Mouse (Mus musculus) forebrain, embryonic 12.5 days (tissue): ENCODE measurements around the gene Gga3. TPM values are rescaled to one million over a fixed set of nuclear protein-coding genes. Genes with fewer than 3 reads are reported as not detected.

ENCODE experiments used
- ATAC-seq: fragments of 200-750 bp; cut with Nextera tagmentation; 2 replicates; pipeline ENCODE4 v1.8.0; 2017; ENCODE audit warnings: moderate TSS enrichment; ENCODE audit not compliant: low FRiP score
- H3K27ac ChIP-seq: fragments of 300-500 bp; sonication (generic); 2 replicates; pipeline ENCODE4 v1.5.1; 2016; ENCODE audit warnings: mild to moderate bottlenecking
- H3K27me3 ChIP-seq: fragments of 300-500 bp; sonication (generic); 2 replicates; pipeline ENCODE4 v1.6.1; 2016; ENCODE audit warnings: mild to moderate bottlenecking
- H3K36me3 ChIP-seq: fragments of 300-500 bp; sonication (generic); replicated peaks from 2 replicates; pipeline ENCODE4 v1.6.1; 2016; ENCODE audit warnings: mild to moderate bottlenecking
- H3K4me1 ChIP-seq: fragments of 300-500 bp; sonication (generic); 2 replicates; pipeline ENCODE4 v1.6.1; 2016
- H3K4me2 ChIP-seq: fragments of 300-500 bp; sonication (generic); 2 replicates; pipeline ENCODE4 v1.6.1; 2016; ENCODE audit warnings: mild to moderate bottlenecking, moderate library complexity
- H3K4me3 ChIP-seq: fragments of 300-500 bp; sonication (generic); replicated peaks from 2 replicates; pipeline ENCODE4 v1.5.1; 2016; ENCODE audit warnings: mild to moderate bottlenecking
- H3K9ac ChIP-seq: fragments of 300-500 bp; sonication (generic); 2 replicates; pipeline ENCODE4 v1.6.1; 2016; ENCODE audit warnings: mild to moderate bottlenecking
- H3K9me3 ChIP-seq: fragments of 300-500 bp; sonication (generic); 2 replicates; pipeline ENCODE4 v1.6.1; 2016
- WGBS: fragments of 180-500 bp; shearing (Covaris S2); methylation state at CpG from one replicate; pipeline ENCODE4 v1.1.7; 2016; 5-methylcytosine and 5-hydroxymethylcytosine counted together
- polyA plus RNA-seq: library from polyadenylated mRNA; unstranded; fragments of >200 nt; fragmentation: Nextera tagmentation; extraction: Ambion mirVana; gene quantifications from 2 replicates; pipeline ENCODE4 v1.2.1, GENCODE M21; 2016

Gene Gga3
- polyA plus RNA-seq, 1 experiment from 2014 or later = 32.3 TPM

- H3K4me1 ChIP-seq = no peaks in the 10 kb centered on the region
- H3K4me3 ChIP-seq = no peak overlapping the region
- H3K36me3 ChIP-seq = peaks cover 97% of the 10 kb centered on the region
- 85% methylated on average over 10 of the region's 10 CpGs for WGBS
- H3K27ac ChIP-seq = no peak overlapping the region
- H3K4me2 ChIP-seq = no peak overlapping the region
- ATAC-seq = no peak
- no peaks in the 10 kb centered on the region for H3K9me3 ChIP-seq
- no peaks in the 10 kb centered on the region for H3K27me3 ChIP-seq
- no peak overlapping the region for H3K9ac ChIP-seq
Measured at GRCm38 (mm10) chr11:115582913-115583606, 20.8 kb downstream of the Gga3 start.

GRCm38 (mm10) chr11:115579080-115579479, 24.8 kb downstream of the Gga3 start:
- Histone ChIP-seq H3K4me3 (no peak overlapping the region), H3K27me3 (no peaks in the 10 kb centered on the region), H3K27ac (no peak overlapping the region), H3K36me3 (peaks cover 75% of the 10 kb centered on the region), H3K4me1 (no peaks in the 10 kb centered on the region), H3K4me2 (no peak overlapping the region), H3K9ac (no peak overlapping the region), H3K9me3 (no peaks in the 10 kb centered on the region)
- ATAC-seq = no peak

- Histone ChIP-seq H3K27ac (no peak overlapping the region), H3K9ac (peak overlapping the region; percentile 70), H3K36me3 (peaks cover 43% of the 10 kb centered on the region), H3K4me1 (peaks cover 13% of the 10 kb centered on the region), H3K27me3 (no peaks in the 10 kb centered on the region), H3K4me2 (peak overlapping the region; percentile 66), H3K4me3 (peak overlapping the region; percentile 79), H3K9me3 (no peaks in the 10 kb centered on the region)
- 20% methylated on average over 7 of the region's 7 CpGs for WGBS
- ATAC-seq = no peak
Measured at GRCm38 (mm10) chr11:115564961-115565360, 38.9 kb downstream of the Gga3 start.

GRCm38 (mm10) chr11:115564064-115564809, 39.6 kb downstream of the Gga3 start, which contains the start of gene Nup85:
TSS of gene Nup85 (plus strand) at chr11:115564434.
- peak; percentile 94 for ATAC-seq
- H3K9me3 ChIP-seq = no peaks in the 10 kb centered on the region
- peak within 1 kb of the TSS; percentile 80 for H3K27ac ChIP-seq
- H3K9ac ChIP-seq = peak within 1 kb of the TSS; percentile 70
- WGBS = under 1% methylated on average over 42 of the region's 42 CpGs
- peaks cover 13% of the 10 kb centered on the region for H3K4me1 ChIP-seq
- peaks cover 36% of the 10 kb centered on the region for H3K36me3 ChIP-seq
- peak within 1 kb of the TSS; percentile 79 for H3K4me3 ChIP-seq
- peak within 1 kb of the TSS; percentile 66 for H3K4me2 ChIP-seq
- H3K27me3 ChIP-seq = no peaks in the 10 kb centered on the region

- Histone ChIP-seq H3K9ac (peak overlapping the region; percentile 70; the same call in 1 of the 2 replicates), H3K4me1 (peaks cover 13% of the 10 kb centered on the region), H3K9me3 (no peaks in the 10 kb centered on the region), H3K27ac (no peak overlapping the region), H3K36me3 (peaks cover 27% of the 10 kb centered on the region), H3K27me3 (no peaks in the 10 kb centered on the region), H3K4me2 (peak overlapping the region; percentile 66), H3K4me3 (peak overlapping the region; percentile 79)
- 47% methylated on average over 4 of the region's 4 CpGs for WGBS
- ATAC-seq = peak; percentile 47; the same call in 1 of the 2 replicates
Measured at GRCm38 (mm10) chr11:115563406-115563805, 40.4 kb downstream of the Gga3 start.

GRCm38 (mm10) chr11:115555717-115556116, 48.1 kb downstream of the Gga3 start:
- Histone ChIP-seq H3K27me3 (no peaks in the 10 kb centered on the region), H3K4me2 (no peak overlapping the region), H3K4me1 (no peaks in the 10 kb centered on the region), H3K9ac (no peak overlapping the region), H3K27ac (no peak overlapping the region), H3K9me3 (no peaks in the 10 kb centered on the region), H3K4me3 (no peak overlapping the region), H3K36me3 (no peaks in the 10 kb centered on the region)
- WGBS = 84% methylated on average over 17 of the region's 17 CpGs
- ATAC-seq = no peak

GRCm38 (mm10) chr11:115552783-115553182, 51.1 kb downstream of the Gga3 start:
- 61% methylated on average over 4 of the region's 4 CpGs for WGBS
- H3K4me3 ChIP-seq = no peak overlapping the region
- no peak for ATAC-seq
- H3K9me3 ChIP-seq = no peaks in the 10 kb centered on the region
- no peak overlapping the region for H3K27ac ChIP-seq
- no peak overlapping the region for H3K9ac ChIP-seq
- H3K4me1 ChIP-seq = no peaks in the 10 kb centered on the region
- H3K36me3 ChIP-seq = no peaks in the 10 kb centered on the region
- H3K27me3 ChIP-seq = no peaks in the 10 kb centered on the region
- H3K4me2 ChIP-seq = no peak overlapping the region

- Histone ChIP-seq H3K4me1 (no peaks in the 10 kb centered on the region), H3K9me3 (no peaks in the 10 kb centered on the region), H3K27ac (no peak overlapping the region), H3K27me3 (peaks cover 8% of the 10 kb centered on the region; the same call in 1 of the 2 replicates), H3K4me2 (no peak overlapping the region), H3K4me3 (no peak overlapping the region), H3K9ac (no peak overlapping the region), H3K36me3 (no peaks in the 10 kb centered on the region)
- ATAC-seq = no peak
- 83% methylated on average over 4 of the region's 4 CpGs for WGBS
Measured at GRCm38 (mm10) chr11:115543571-115543970, 60.3 kb downstream of the Gga3 start.

- Histone ChIP-seq H3K27me3 (0 out of 2 replicates have a peak, but pooled peaks cover 2% of the 10 kb centered on the region), H3K9me3 (no peaks in the 10 kb centered on the region), H3K9ac (no peak overlapping the region), H3K4me2 (no peak overlapping the region), H3K4me3 (no peak overlapping the region), H3K4me1 (peaks cover 15% of the 10 kb centered on the region), H3K36me3 (peaks cover 12% of the 10 kb centered on the region), H3K27ac (no peak overlapping the region)
- WGBS = 67% methylated on average over 2 of the region's 2 CpGs
- ATAC-seq = no peak
Measured at GRCm38 (mm10) chr11:115538045-115538444, 65.8 kb downstream of the Gga3 start.

- Histone ChIP-seq H3K4me1 (peaks cover 15% of the 10 kb centered on the region), H3K9ac (no peak overlapping the region), H3K36me3 (peaks cover 22% of the 10 kb centered on the region), H3K27me3 (no peaks in the 10 kb centered on the region), H3K9me3 (no peaks in the 10 kb centered on the region), H3K4me3 (peak overlapping the region; percentile 96), H3K27ac (peak overlapping the region; percentile 100), H3K4me2 (peak overlapping the region; percentile 74)
- ATAC-seq = no peak
- WGBS = 88% methylated on average over 10 of the region's 10 CpGs
Measured at GRCm38 (mm10) chr11:115536856-115537568, 66.8 kb downstream of the Gga3 start.

- H3K4me2 ChIP-seq = peak within 1 kb of the TSS; percentile 74
- H3K27ac ChIP-seq = peak within 1 kb of the TSS; percentile 100
- 1% methylated on average over 35 of the region's 70 CpGs for WGBS
- H3K27me3 ChIP-seq = no peaks in the 10 kb centered on the region
- H3K9me3 ChIP-seq = no peaks in the 10 kb centered on the region
- peak within 1 kb of the TSS; percentile 98 for H3K9ac ChIP-seq
- ATAC-seq = peak; percentile 91
- H3K36me3 ChIP-seq = peaks cover 30% of the 10 kb centered on the region
- peak within 1 kb of the TSS; percentile 96 for H3K4me3 ChIP-seq
- peaks cover 15% of the 10 kb centered on the region for H3K4me1 ChIP-seq
Measured at GRCm38 (mm10) chr11:115536038-115536681, 67.7 kb downstream of the Gga3 start, which contains the start of gene Sumo2. TSS of gene Sumo2 (minus strand) at chr11:115536276.
